Mouse (Mus musculus) ES-E14 (cell line): ENCODE measurements around the gene Hipk4. TPM values are rescaled to one million over a fixed set of nuclear protein-coding genes. Genes with fewer than 3 reads are reported as not detected.
A peak's percentile ranks its signal among the peaks of the same experiment; 100 is the strongest.

Experiments
- DNase-seq: peaks from one replicate; pipeline ENCODE4 v3.0.0-alpha.2; 2013; ENCODE audit warnings: low read depth, low spot score
- H3K27ac ChIP-seq: 2 replicates; pipeline ENCODE4 v1.5.1; 2012; ENCODE audit warnings: low read depth, mild to moderate bottlenecking, low read length, moderate library complexity, mixed read lengths; ENCODE audit not compliant: poor library complexity, insufficient read depth, severe bottlenecking
- H3K36me3 ChIP-seq: 2 replicates; pipeline ENCODE4 v1.6.1; 2012; ENCODE audit warnings: mild to moderate bottlenecking, low read length, moderate library complexity, mixed read lengths; ENCODE audit not compliant: control insufficient read depth, poor library complexity, insufficient read depth, severe bottlenecking
- H3K4me1 ChIP-seq, 2 experiments: fragments of 150-350 bp in 1 of 2; sonication (generic) in 1 of 2; 2 replicates each; pipeline ENCODE4 v1.6.1; 2012; ENCODE audit warnings: low read length in 2 of 2, mild to moderate bottlenecking in 1 of 2, mixed read lengths in 1 of 2; ENCODE audit not compliant: control insufficient read depth in 2 of 2, insufficient read depth in 2 of 2, poor library complexity in 1 of 2
- H3K4me3 ChIP-seq, 2 experiments: fragments of 150-350 bp in 1 of 2; sonication (generic) in 1 of 2; 2 replicates each; pipeline ENCODE4 v1.5.1; 2012; ENCODE audit warnings: low read length in 2 of 2, low read depth in 1 of 2, mild to moderate bottlenecking in 1 of 2, mixed read lengths in 1 of 2; ENCODE audit not compliant: insufficient read depth in 1 of 2, poor library complexity in 1 of 2, severe bottlenecking in 1 of 2
- H3K9ac ChIP-seq: 2 replicates; pipeline ENCODE4 v1.6.1; 2012; ENCODE audit warnings: low read depth, mild to moderate bottlenecking, low read length, mixed read lengths; ENCODE audit not compliant: poor library complexity, insufficient read depth, severe bottlenecking
- H3K9me3 ChIP-seq: fragments of 150-350 bp; sonication (generic); 2 replicates; pipeline ENCODE4 v1.6.1; 2012; ENCODE audit warnings: low read depth, mild to moderate bottlenecking, low read length; ENCODE audit not compliant: control insufficient read depth, insufficient read depth
- CHD2 ChIP-seq: IDR thresholded peaks from 2 replicates; pipeline ENCODE4 v1.6.1; 2014; ENCODE audit warnings: mild to moderate bottlenecking, low read depth, low read length, inconsistent platforms
- HCFC1 ChIP-seq: IDR thresholded peaks from 2 replicates; pipeline ENCODE4 v1.6.1; 2012; ENCODE audit warnings: low read length, inconsistent platforms, borderline replicate concordance; ENCODE audit not compliant: insufficient read depth
- MAFK ChIP-seq: IDR thresholded peaks from 2 replicates; pipeline ENCODE4 v1.6.1; 2014; ENCODE audit warnings: mild to moderate bottlenecking, low read depth, low read length, inconsistent platforms; ENCODE audit not compliant: insufficient read depth
- ZC3H11A ChIP-seq: IDR thresholded peaks from 2 replicates; pipeline ENCODE4 v1.6.1; 2012; ENCODE audit warnings: low read depth, mild to moderate bottlenecking, inconsistent platforms, low read length, borderline replicate concordance
- ZNF384 ChIP-seq: IDR thresholded peaks from 2 replicates; pipeline ENCODE4 v1.6.1; 2012; ENCODE audit warnings: low read depth, low read length, inconsistent platforms
- in situ Hi-C, 2 experiments: fragments of 600-800 bp; cut with MboI; formaldehyde crosslinking; loops; one replicate each; pipeline ENCODE4 v1.15.1; 2025; ENCODE audit warnings: low sequenced_read_pairs in 2 of 2, inconsistent platforms in 1 of 2; ENCODE audit not compliant: unreplicated experiment in 2 of 2
- total RNA-seq: library from RNA; depleted of rRNA; stranded (reverse); fragments of 300-350 nt; gene quantifications from 2 replicates; pipeline ENCODE4 v1.2.3, GENCODE M21; 2012

The Hipk4 gene
- total RNA-seq, 1 experiment: 1.7 TPM

DNA sequence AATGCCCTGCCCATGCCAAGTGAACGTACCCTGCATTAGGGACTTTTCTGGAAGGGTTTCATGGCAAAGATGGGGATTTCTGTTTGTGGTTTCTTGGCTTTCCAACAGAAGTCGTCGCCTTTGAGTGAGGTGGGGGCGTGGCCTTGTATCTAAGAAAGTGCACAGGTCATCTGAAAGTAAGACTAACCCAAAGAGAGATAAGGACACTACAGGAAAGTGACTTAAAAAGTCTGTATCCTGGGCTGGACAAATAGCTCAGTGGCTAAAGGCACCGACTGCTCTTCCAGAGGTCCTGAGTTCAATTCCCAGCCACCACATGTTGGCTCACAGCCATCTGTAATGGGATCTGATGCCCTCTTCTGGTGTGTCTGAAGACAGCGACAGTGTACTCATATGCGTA, 44.5 kb upstream of the Hipk4 start:
- no peak overlapping the region for H3K27ac ChIP-seq
- H3K36me3 ChIP-seq: 0 out of 2 replicates have a peak, but pooled peaks cover 4% of the 10 kb centered on the region
- no peak for TF ChIP-seq ZC3H11A
- no peak for TF ChIP-seq ZNF384
- no peak for TF ChIP-seq MAFK
- TF ChIP-seq HCFC1: no peak
- TF ChIP-seq CHD2: no peak
- H3K4me3 ChIP-seq: no peak overlapping the region
- H3K9me3 ChIP-seq: no peaks in the 10 kb centered on the region
- peaks cover 5 to 12% of the 10 kb centered on the region in 2 experiments; a peak in 2 of 4 replicates for H3K4me1 ChIP-seq
- in situ Hi-C loops: no loop called here
- H3K9ac ChIP-seq: no peak overlapping the region
- DNase-seq: no peak

- Histone ChIP-seq H3K4me3 (no peak overlapping the region), H3K27ac (no peak overlapping the region), H3K36me3 (0 out of 2 replicates have a peak, but pooled peaks cover 4% of the 10 kb centered on the region), H3K9ac (no peak overlapping the region), H3K9me3 (no peaks in the 10 kb centered on the region), H3K4me1 (peaks cover 6 to 14% of the 10 kb centered on the region in 2 experiments; a peak in 3 of 4 replicates)
- in situ Hi-C loops: no loop called here
- no peak for DNase-seq
- TF ChIP-seq HCFC1 (no peak), MAFK (no peak), ZC3H11A (no peak), ZNF384 (no peak), CHD2 (no peak)
Measured at GRCm38 (mm10) chr7:27479750-27480149, 43.3 kb upstream of the Hipk4 start.

DNA sequence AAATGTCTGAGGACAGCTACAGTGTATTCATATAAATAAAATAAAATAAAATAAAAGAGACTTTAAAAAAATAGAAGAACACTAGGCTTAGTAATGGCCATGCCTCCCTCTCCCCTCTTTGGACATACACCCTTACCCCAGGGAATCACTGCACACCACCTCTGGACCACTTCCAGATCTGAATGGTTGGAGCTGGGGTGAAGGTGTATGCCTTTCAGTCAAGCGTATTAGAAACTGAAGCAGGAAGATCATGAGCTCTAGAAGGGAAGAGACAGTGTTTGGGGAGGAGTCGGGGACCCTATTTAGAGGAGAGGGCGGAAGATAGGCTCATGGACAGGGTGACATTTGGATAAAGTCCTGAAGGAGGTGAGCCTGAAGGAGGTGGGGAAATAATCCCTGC, 42.6 kb upstream of the Hipk4 start:
- Histone ChIP-seq H3K36me3 (0 out of 2 replicates have a peak, but pooled peaks cover 4% of the 10 kb centered on the region), H3K9me3 (no peaks in the 10 kb centered on the region), H3K9ac (no peak overlapping the region), H3K4me3 (no peak overlapping the region), H3K4me1 (peaks cover 6 to 12% of the 10 kb centered on the region in 2 experiments; a peak in 3 of 4 replicates), H3K27ac (no peak overlapping the region)
- in situ Hi-C loops: no loop called here
- no peak for DNase-seq
- TF ChIP-seq ZNF384 (no peak), HCFC1 (no peak), ZC3H11A (no peak), CHD2 (no peak), MAFK (no peak)

GRCm38 (mm10) chr7:27480927-27481626, 42.0 kb upstream of the Hipk4 start:
- in situ Hi-C loops: no loop called here
- Histone ChIP-seq H3K4me1 (peaks cover 6 to 7% of the 10 kb centered on the region in 2 experiments; a peak in 3 of 4 replicates), H3K36me3 (0 out of 2 replicates have a peak, but pooled peaks cover 4% of the 10 kb centered on the region), H3K27ac (no peak overlapping the region; the same call in 1 of the 2 replicates), H3K9me3 (no peaks in the 10 kb centered on the region), H3K4me3 (peak overlapping the region; percentile 18 to 23; a peak in 3 of 4 replicates), H3K9ac (peak overlapping the region; percentile 10; the same call in 1 of the 2 replicates)
- DNase-seq: no peak
- TF ChIP-seq HCFC1 (no peak), ZC3H11A (no peak), MAFK (no peak), ZNF384 (no peak), CHD2 (no peak)
